Mouse (Mus musculus) C2C12 (cell line): ENCODE data around the gene Ap1g2. TPM values are rescaled to one million over a fixed set of nuclear protein-coding genes. Genes with fewer than 3 reads are reported as not detected.

Experiments used
- H3K27me3 ChIP-seq: one replicate; pipeline ENCODE4 v1.6.1; 2011; ENCODE audit not compliant: control insufficient read depth, insufficient read depth, insufficient read length
- H3K36me3 ChIP-seq: one replicate; pipeline ENCODE4 v1.6.1; 2011; ENCODE audit not compliant: control insufficient read depth, insufficient read depth
- H3K4me3 ChIP-seq: one replicate; pipeline ENCODE4 v1.5.1; 2011; ENCODE audit warnings: mild to moderate bottlenecking, control low read depth; ENCODE audit not compliant: poor library complexity, insufficient read depth, severe bottlenecking
- H3K79me2 ChIP-seq: one replicate; pipeline ENCODE4 v1.6.1; 2011; ENCODE audit not compliant: control insufficient read depth, insufficient read depth
- H3K79me3 ChIP-seq: one replicate; pipeline ENCODE4 v1.6.1; 2011; ENCODE audit warnings: low read depth, control low read depth
- H3ac ChIP-seq: one replicate; pipeline ENCODE3; 2011; ENCODE audit warnings: low read depth; ENCODE audit not compliant: control insufficient read depth, insufficient read length
- CEBPB ChIP-seq: IDR thresholded peaks from one replicate; pipeline ENCODE4 v1.6.1; 2011; ENCODE audit warnings: low read depth, mild to moderate bottlenecking, control low read depth, moderate library complexity
- CTCF ChIP-seq: IDR thresholded peaks from one replicate; pipeline ENCODE4 v1.5.1; 2011; ENCODE audit not compliant: control insufficient read depth, insufficient read depth, insufficient read length
- FOSL1 ChIP-seq: IDR thresholded peaks from one replicate; pipeline ENCODE4 v1.8.0; 2011; ENCODE audit warnings: mild to moderate bottlenecking, low read length; ENCODE audit not compliant: poor library complexity, insufficient read depth, severe bottlenecking
- MAX ChIP-seq: IDR thresholded peaks from one replicate; pipeline ENCODE4 v1.6.1; 2011; ENCODE audit warnings: mild to moderate bottlenecking, control low read depth
- MYOD1 ChIP-seq: IDR thresholded peaks from one replicate; pipeline ENCODE4 v1.6.1; 2011; ENCODE audit warnings: low read depth; ENCODE audit not compliant: control insufficient read depth, insufficient read length
- MYOG ChIP-seq: IDR thresholded peaks from one replicate; pipeline ENCODE4 v1.6.1; 2011; ENCODE audit not compliant: control insufficient read depth, insufficient read length; ENCODE audit errors: extremely low read depth
- USF1 ChIP-seq: IDR thresholded peaks from one replicate; pipeline ENCODE4 v1.6.1; 2011; ENCODE audit warnings: low read depth, mild to moderate bottlenecking, control low read depth, moderate library complexity
- polyA plus RNA-seq: library from polyadenylated mRNA; unstranded; fragments of >200 nt; fragmentation: generic; extraction: Trizol; gene quantifications from one replicate; pipeline ENCODE4 v1.2.1, GENCODE M21; 2012; ENCODE audit warnings: missing spikeins

Gene Ap1g2
- polyA plus RNA-seq, 1 experiment = 3.9 TPM

DNA sequence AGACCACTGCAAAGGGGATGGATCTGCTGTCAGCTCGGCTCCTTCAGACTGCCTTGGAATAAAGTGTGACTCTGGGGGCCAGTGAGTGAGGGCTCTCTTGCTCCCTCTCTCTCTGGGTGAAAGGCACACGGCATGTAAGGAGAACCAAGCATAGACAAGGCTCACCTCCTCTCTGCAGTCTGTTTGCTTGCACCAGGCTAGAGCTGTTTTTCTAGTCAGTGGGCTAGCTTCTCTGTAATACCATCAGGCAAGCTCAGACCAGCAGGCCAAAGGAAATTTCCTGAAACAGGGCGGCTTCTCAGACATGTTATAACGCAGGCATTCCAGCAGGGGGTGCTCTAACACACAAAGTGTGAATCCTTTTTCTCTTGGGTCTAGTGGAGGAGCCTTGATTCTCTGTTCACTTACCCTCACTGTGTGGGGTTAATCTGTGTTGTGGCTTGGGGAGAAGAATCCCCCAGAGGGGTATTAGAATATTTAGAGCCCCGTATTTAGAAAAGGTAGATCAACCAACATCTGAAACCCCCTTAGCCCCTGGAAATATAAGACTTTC is 42.0 kb upstream of the Ap1g2 start:
- Histone ChIP-seq H3K27me3 (peaks cover 35% of the 10 kb centered on the region), H3K4me3 (no peak overlapping the region), H3K36me3 (no peaks in the 10 kb centered on the region), H3K79me2 (no peaks in the 10 kb centered on the region), H3ac (no peak overlapping the region), H3K79me3 (no peaks in the 10 kb centered on the region)
- peak; percentile 35 for TF ChIP-seq CTCF
- no peak for TF ChIP-seq MYOG

DNA sequence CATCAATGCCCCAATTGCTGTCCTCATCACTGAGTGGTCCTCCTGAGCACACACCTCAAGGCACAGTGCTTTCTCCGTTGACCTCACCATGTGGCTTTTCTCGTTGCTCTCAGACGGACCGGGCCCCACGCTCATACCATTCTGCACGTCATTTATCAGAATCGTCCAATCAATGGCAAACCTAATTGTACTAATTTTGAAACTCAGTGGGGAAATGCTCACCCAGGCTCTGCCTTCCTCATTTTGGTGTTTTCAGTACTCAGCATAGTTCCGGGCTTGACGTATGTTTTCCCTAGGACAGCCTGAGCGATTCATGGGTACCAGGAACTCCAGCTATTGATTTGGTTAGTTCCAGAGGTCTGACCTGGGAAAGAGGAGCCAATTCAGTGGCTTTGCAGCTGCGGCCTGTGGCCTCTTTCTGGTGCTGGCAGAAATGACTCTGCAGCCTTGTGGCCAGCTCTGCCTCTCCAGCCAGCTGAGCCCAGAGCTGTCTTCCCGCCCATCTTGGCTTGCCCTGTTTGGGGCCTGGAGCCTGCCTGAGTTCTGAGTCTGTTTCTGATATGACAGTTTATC is 40.5 kb upstream of the Ap1g2 start:
- H3K79me3 ChIP-seq = no peaks in the 10 kb centered on the region
- H3ac ChIP-seq = no peak overlapping the region
- H3K4me3 ChIP-seq = no peak overlapping the region
- H3K79me2 ChIP-seq = no peaks in the 10 kb centered on the region
- TF ChIP-seq MAX (no peak), MYOD1 (no peak), CTCF (no peak), CEBPB (no peak)
- H3K27me3 ChIP-seq = peaks cover 39% of the 10 kb centered on the region
- H3K36me3 ChIP-seq = no peaks in the 10 kb centered on the region

DNA sequence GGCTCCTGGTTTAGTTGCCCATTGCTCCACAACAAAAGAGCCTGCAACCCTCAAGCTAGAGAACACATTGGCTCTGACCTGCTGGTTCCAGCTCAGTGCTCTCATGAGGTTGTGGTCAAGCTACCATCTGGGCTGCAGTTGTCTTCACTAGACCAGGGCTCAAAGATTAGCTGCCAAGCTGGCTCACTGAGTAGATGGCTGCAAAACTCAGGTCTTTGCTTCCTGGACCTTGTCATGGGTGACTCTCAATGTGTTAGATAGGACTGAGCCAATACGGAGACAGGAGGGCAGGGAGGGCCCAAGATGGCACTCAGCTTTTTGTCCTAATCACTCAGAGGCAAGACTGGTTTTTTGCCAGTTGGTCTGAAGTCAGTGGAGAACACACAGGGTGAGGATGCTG is 39.9 kb upstream of the Ap1g2 start:
- Histone ChIP-seq H3K4me3 (no peak overlapping the region), H3K27me3 (peaks cover 39% of the 10 kb centered on the region), H3ac (no peak overlapping the region), H3K79me3 (no peaks in the 10 kb centered on the region), H3K79me2 (no peaks in the 10 kb centered on the region), H3K36me3 (no peaks in the 10 kb centered on the region)
- TF ChIP-seq MYOD1 = no peak
- TF ChIP-seq USF1 = no peak
- TF ChIP-seq CTCF = no peak
- TF ChIP-seq MAX = no peak
- TF ChIP-seq CEBPB = no peak
- TF ChIP-seq MYOG = no peak
- no peak for TF ChIP-seq FOSL1

DNA sequence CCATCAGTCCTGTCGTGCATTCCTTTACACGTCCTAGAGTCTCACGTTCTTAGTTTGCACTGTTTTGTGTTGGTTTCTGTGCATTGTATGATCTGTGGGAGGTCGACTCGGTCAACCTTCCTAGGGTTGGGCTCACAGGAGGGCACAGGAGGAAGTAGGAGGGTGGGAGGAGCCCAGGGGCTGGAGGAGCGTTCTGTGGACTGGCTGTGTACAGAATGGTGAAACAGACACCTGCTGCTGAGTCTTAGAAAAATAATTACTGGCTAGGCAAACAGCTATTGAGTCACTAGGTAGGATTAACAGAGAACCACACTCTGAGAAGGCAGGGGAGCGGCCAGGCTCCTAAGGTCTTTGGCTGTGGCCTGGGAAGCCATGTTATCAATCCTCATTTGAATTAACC is 32.9 kb upstream of the Ap1g2 start:
- no peak for TF ChIP-seq CEBPB
- no peak for TF ChIP-seq MYOD1
- no peak for TF ChIP-seq MYOG
- TF ChIP-seq CTCF = no peak
- TF ChIP-seq USF1 = no peak
- no peak for TF ChIP-seq FOSL1
- no peak for TF ChIP-seq MAX
- H3K79me2 ChIP-seq = no peaks in the 10 kb centered on the region

DNA sequence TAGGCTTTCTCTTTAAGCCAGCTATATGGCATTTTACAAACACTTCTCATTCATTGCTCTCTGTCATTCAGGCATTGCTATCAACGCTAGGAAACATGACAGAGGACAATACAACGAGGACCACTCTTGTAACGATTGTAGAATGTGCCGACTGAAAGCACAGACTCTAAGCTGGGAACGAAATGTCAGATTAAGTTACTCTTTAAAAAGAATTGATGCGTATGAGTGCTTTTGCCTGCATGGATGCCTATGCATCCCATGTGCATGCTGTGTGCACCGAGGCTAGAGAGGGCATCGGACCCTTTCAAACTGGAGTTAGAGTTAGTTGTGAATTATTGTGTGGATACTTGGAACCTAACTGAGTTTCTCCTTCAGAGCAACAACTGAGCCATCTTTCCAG is 29.3 kb upstream of the Ap1g2 start:
- peaks cover 22% of the 10 kb centered on the region for H3K27me3 ChIP-seq
- no peak for TF ChIP-seq CEBPB
- TF ChIP-seq USF1 = no peak
- TF ChIP-seq CTCF = no peak
- no peak for TF ChIP-seq FOSL1
- TF ChIP-seq MYOG = no peak
- no peaks in the 10 kb centered on the region for H3K36me3 ChIP-seq
- no peaks in the 10 kb centered on the region for H3K79me2 ChIP-seq
- no peak overlapping the region for H3K4me3 ChIP-seq
- no peak overlapping the region for H3ac ChIP-seq
- H3K79me3 ChIP-seq = no peaks in the 10 kb centered on the region

More for the DNA sequence above, 32.9 kb upstream of the Ap1g2 start:
- no peak overlapping the region for H3ac ChIP-seq
- peaks cover 33% of the 10 kb centered on the region for H3K27me3 ChIP-seq
- H3K79me3 ChIP-seq = no peaks in the 10 kb centered on the region
- H3K4me3 ChIP-seq = no peak overlapping the region
- no peaks in the 10 kb centered on the region for H3K36me3 ChIP-seq

DNA sequence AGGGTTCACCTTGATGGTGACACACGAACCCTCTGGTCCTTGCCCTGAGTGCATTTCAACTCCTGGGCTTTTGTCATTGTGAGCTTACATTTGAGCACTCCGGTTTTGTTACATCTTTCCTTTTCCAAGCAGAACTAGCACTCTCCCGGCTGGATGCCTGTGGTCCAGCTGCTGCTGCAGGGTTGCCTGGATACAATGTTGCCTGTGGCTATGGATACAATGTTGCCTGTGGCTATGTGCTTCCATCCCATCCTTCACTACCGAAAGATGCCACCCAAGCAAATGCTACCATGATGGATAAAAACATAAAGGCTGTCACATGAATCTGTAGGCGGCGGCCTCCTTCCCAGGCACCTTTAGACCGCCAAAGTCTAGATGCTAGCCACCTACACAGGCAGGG is 20.1 kb upstream of the Ap1g2 start:
- TF ChIP-seq CTCF = no peak
- no peak for TF ChIP-seq FOSL1
- no peak for TF ChIP-seq MYOD1
- TF ChIP-seq USF1 = no peak
- no peak for TF ChIP-seq MYOG
- no peak for TF ChIP-seq MAX
- no peak for TF ChIP-seq CEBPB
- no peaks in the 10 kb centered on the region for H3K36me3 ChIP-seq
- H3K79me3 ChIP-seq = no peaks in the 10 kb centered on the region
- no peaks in the 10 kb centered on the region for H3K79me2 ChIP-seq
- peaks cover 16% of the 10 kb centered on the region for H3K27me3 ChIP-seq
- no peak overlapping the region for H3K4me3 ChIP-seq
- no peak overlapping the region for H3ac ChIP-seq
